Mouse (Mus musculus): Measurements from ENCODE around the gene Klhl32. TPM values are rescaled to one million over a fixed set of nuclear protein-coding genes. Genes with fewer than 3 reads are reported as not detected.
"Not testable (repeated sequence)": the region's sequence is repeated elsewhere in the genome, so short reads cannot be mapped to it uniquely, and the experiment has no call there.

Gene Klhl32
- total RNA-seq (2021) = 10 to 100 TPM; 15.5 to 16.2 TPM
- long read RNA-seq, full-length matches to known transcripts = 9 of 12 reads
- long read RNA-seq, partial matches to known transcripts = 0 of 12 reads
- long read RNA-seq, other reads (novel, unspliced or antisense) = 3 of 12 reads

DNA sequence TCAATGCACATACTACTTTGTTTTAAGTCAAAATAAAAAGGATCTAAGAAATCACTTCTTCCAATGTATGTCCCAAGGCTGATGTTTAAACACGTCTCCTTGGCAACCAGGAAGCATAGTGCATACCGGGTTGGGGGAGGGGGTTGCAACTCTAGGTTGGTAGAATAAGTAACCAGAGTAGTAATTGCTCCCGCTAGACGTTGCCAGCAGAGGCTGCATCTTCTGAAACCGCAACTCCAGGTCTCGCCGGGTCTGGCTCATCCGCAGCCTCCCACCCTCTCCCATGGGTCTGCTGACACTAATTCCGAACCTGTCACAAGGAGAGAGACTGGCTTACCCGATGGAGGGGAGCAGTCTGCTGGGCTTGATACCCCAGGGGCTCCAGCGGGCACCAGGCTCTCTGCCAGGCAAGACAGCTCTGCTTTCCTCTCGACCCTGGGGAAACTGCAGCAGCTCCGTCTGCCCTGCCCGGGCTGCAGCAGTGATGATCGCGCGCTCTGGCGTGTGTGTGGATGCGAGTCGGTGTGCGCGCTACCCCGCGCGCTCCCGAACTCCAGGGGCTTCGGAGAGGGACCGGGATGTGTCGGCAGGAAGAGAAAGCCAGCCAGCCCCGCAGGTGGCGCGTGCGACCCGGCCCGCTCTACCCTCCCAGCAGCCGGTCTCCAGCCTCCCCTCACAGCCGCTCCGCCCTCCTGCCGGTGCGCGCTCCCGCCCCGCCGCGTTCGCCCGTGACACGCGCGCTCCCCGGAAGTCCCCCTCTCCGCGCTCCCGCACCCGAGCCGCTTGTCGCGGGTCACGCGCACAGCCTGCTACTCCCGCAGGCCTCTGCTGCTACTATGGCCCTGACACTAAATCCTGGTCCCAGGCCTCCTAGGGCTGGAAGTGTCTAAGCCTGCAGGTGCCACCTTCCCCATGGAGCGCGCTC is at the start of gene Klhl32:
Gene Klhl32, minus strand, starts transcription at position 724 of the 925 bp plus-strand sequence.
- DNase-seq (ENCODE audit: low spot score in 2 of 2) = peak; percentile 83 to 84

DNA sequence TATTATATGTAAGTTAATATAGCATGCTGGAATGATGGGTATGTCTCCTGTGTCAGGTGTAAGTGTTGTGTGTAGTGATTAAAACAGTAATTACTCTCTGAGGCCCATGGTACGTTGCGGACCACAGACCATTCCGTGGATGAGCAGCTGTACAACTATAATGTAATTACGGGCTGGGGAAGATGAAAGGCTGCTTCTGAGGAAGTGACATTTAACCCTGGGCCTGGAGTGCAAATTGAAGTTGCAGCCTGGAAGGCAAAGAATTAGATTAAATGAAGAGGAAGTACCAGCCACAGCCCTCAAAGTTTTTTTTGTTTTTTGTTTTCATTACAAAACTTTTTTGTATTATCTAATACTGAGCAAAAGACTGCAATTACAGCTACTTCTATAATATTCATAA is 48.2 kb upstream of the Klhl32 start:
- DNase-seq (ENCODE audit: low spot score in 2 of 2) = no peak

DNA sequence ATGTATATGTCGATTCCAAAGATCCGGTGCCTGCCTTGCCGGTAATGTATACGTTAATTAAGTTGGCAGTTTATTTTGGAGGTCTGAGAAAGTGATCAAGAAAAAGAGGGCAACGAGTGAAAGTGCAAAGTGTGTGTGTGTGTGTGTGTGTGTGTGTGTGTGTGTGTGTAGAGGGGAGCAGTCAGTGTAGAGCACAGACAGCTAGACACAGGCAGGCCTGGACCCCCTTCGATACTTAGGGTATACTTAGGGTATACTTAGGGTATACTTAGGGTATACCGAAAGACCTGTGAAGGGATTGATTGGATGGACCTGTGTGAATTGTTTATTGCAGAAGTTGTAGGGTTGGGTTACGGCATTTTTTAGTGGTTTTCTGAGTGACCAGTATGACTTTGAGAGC is 47.7 kb upstream of the Klhl32 start:
- no peak for DNase-seq (ENCODE audit: low spot score in 2 of 2)

DNA sequence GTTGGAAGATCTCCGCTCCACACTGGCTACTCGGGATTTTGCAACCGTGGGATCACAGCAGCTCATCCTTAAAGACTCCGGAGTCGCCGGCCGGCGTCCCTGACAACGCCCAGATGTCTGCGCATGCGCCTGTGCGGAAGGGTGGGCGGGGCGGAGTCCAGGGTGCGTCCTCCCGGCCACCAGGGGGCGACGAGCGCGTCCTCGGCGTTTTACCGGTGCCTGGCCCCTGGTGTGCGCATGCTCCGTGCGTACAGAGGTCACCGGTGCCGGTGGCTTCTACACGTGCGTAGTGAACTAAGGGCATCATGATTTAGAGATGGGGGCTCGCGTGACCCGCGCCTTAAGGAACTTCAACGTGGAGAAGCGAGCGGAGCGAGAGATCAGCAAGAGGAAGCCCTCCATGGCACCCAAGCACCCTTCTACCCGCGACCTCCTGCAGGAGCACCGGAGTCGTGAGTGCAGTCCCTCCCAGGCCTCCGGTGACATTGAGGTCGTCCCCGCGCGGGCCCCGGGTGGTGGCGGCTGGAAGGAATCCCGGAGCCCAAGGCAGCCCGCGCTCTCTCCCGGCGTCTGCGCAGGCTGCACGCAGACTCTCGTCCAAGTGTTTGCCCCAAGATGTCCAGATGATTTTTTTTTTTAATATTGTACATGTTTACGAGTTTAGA is 47.1 kb upstream of the Klhl32 start, which contains the start of gene Ndufaf4:
Gene Ndufaf4, plus strand, starts transcription at position 233 of the 665 bp plus-strand sequence.
- peak; percentile 94 to 99 for DNase-seq (ENCODE audit: low spot score in 2 of 2)

DNA sequence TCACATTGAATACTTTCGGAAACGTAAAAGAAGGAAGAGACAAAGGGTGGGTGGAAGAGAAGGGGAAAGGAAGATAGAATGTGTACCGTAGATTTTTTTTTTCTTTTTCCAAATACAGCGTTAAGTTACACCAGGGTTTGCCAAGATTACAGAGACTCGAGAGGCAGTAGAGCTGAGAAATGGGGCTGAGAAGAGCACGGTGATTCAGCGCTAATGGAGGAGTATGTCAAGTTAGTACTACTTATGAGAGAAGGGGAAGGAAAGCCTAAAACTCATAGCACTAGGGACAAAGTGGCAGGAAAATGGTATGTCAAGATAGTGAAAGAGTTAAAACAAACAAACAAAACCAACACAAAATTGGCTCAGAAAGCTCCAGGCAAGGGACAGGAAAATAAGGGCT is 46.4 kb upstream of the Klhl32 start:
- no peak for DNase-seq (ENCODE audit: low spot score in 2 of 2)

DNA sequence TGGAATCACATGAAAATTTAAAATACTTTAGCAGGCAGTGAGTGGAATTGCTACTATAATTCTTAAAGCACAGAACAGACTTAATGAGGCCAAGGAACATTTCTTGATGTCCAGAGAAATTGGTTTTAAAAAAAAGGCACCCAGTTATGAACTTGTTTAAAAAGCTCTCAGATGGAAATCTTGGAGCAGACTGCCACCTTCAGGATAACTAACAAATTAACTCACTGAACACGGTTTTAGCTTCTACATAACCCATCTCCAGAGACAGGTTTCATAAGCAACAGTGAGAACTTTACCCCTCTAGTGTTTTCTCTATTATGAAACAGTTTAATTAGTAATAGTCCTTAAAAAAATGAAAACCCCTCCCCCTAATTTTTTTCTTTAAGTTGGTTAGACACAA is 45.9 kb upstream of the Klhl32 start:
- DNase-seq (ENCODE audit: low spot score in 2 of 2) = peak in 1 of 2 experiments; percentile 72

DNA sequence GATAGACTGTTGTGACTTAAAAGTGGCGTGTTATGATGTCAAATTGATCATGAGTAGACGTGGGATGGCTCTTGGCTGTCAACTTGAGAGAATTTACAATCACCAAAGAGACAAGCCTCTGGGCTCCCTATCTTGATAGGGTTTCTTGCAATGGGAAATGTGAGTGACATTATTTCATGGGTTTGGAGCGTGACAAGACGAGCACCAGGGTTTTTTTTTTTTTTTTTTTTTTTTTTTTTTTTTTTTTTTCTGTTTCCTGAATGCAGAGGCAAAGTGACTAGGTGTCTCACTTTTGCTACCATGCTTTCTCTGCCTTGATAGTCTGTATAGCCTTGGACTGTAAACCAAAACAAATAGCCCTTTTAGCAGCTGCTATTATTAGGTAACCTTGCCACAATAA is 43.7 kb upstream of the Klhl32 start:
- DNase-seq (ENCODE audit: low spot score in 2 of 2) = no peak

DNA sequence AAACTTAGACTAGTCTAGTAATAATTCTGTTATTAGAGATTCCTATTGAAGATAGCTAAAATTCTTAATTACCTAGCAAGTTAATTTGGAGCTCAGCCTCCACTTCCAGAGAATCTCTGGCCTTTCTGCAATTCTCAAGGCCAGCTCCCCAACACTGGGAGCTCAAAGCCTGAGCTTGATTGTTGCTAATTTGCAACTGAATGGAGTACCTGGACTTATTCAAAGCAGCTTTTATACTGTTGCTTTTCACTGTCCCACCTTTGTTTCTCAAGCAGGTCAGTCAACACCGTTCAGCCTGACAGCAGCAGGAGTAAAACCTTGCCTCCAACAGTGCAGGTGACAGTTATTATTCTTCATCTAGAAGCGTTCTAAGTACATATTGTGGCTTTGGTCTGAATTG is 41.4 kb upstream of the Klhl32 start:
- not testable (repeated sequence) for DNase-seq (ENCODE audit: low spot score in 2 of 2)

DNA sequence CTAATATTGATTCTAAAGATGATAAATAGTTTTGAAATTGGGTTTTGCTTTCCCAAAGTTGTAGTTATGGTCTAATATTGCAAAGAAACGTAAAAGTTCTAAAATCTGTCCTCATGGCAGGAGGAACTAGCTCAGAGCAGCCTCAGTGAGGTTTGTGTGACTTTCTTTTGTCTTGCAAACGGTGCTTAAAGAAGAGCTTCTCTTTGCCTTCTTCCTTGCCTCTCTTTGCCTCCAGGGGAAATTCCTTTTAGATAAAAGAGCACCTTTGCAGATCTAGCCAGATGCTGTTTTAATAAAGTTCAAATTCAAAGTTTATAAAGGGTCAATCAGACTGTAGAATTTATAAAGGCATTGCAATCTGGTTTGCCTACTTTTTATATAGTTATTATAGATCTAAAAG is 38.5 kb upstream of the Klhl32 start:
- DNase-seq (ENCODE audit: low spot score in 2 of 2) = not testable (repeated sequence)

DNA sequence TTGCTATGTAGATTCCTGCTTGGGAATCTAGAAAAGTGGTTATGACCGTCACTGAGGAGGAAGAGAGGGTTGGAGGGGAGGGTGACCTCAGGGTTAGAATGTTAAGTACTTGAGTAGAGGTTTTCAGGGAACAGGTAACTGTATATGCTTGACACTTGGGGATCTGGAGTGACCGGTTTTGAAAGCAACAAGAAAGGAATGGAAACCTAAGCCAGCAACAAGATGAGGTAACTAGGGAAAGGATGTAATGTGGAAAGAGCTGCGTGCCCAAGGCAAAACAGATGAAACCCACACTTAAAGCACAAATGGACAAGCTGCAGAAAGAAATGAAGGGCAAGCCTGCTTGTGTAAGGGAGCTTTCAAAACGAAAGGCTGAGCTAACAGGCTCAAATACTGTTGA is 18.3 kb upstream of the Klhl32 start:
- DNase-seq (ENCODE audit: low spot score in 2 of 2) = no peak

DNA sequence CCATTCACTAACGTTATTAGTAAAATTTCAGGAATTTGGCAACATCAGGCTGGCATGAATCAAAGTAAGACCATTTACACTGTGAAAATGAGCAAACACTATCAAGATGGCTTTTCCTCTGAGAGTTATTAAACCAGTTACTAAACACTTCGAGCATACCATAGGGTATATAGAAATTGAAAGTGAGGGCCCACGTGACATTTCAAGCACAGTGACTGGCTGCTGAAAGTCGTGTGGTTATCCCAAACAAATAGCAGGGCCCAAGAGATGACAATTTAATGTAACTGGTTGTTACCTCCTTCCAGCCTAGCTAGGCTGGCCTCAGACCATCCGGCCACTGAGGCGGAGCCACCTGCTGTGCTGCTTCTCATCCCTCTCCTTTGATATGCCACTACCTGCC is 14.8 kb upstream of the Klhl32 start:
- DNase-seq (ENCODE audit: low spot score in 2 of 2) = no peak

DNA sequence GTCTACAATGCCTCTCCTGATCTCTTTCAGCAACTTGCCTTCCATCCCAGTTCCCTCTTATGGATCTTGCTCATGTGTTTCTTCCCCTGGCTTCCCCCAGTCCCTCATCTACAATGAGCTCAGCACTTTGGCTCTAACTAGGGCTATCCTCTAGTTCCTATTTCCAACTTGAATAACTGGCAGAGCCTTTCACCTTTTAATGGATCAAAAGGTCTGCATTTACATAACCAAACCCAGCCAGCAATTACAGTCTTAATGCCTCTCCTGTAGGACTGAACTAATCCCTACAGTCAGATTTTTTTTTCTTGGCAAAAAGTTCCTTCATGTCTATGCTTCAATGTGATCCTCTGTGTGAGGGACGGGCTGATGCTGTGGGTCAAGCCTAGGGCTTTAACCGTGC is 3.5 kb downstream of the Klhl32 start:
- no peak for DNase-seq (ENCODE audit: low spot score in 2 of 2)

DNA sequence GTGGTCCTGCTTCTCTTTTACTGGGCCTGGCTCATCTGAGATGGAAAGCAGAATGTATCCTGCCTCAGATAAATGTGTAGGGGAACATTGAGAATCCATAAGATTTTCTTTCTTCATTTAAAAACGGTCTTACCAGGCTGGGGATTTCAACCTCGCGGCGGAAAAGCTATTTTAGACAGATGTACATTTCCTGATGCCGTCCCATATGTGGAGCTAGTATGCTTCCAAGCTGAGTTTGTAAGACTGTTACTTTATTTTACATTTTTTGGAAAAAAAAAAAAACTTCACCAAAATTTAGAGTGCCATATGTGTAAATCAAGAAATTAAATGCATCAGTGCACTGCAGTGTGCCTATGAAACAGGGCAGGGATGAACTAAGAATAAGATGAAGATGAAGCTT is 5.4 kb downstream of the Klhl32 start:
- DNase-seq (ENCODE audit: low spot score in 2 of 2) = no peak

DNA sequence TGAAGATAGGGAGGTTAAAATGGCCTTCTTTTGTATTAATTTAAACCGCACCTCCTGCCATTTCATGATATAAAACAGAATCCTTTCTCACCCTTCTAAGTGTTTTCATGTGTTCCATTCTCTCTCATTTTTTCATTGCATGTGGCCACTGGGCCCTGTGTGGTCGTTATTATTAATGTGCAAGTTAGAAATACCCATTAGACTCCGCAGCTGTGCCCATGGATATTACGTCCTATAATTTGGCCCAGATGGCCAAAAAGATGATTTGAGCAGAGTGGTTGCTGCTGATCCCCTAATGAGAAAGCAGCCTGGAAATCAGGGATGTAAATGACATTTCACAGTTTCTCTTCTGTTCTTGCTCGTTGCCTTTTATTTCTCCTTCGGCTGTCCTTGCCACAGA is 12.4 kb downstream of the Klhl32 start:
- DNase-seq (ENCODE audit: low spot score in 2 of 2) = no peak

DNA sequence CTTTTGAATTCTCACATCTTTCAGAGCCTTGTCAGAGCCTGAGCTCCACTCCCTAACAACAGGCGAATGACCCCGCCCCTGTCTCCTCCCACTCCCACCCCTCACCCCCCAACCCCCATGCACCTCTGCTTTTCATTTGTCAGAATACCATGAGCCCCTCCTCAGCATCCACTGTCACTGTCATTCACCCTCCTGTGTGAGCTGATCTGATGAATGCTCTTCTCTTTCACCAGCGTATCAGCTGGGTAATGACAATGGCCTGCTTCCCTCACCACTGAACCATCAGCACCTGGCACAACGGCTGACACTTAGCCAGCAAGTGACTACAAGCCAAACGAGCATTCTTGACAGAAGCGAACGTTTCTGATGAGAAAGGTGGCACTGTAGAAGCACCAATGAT is 15.4 kb downstream of the Klhl32 start:
- no peak for DNase-seq (ENCODE audit: low spot score in 2 of 2)

DNA sequence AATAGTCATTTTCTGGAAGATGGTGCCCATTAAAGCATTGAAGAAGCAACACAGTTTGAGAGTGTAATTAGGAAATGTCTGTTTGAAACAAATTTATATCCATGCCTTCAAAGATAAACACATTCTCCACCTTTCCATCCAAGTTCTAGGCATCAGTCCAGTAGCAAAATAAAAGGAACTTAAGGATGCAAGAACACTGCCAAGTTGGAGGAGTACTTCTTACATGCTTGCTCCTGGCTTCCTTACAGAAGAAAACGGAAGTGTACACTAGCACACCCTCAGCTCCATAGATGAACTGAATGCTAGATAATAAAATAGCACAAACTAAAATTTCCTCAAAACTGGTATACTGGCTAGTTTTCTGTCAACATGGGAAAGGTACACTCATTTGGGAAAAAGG is 42.6 kb downstream of the Klhl32 start:
- DNase-seq (ENCODE audit: low spot score in 2 of 2) = no peak

DNA sequence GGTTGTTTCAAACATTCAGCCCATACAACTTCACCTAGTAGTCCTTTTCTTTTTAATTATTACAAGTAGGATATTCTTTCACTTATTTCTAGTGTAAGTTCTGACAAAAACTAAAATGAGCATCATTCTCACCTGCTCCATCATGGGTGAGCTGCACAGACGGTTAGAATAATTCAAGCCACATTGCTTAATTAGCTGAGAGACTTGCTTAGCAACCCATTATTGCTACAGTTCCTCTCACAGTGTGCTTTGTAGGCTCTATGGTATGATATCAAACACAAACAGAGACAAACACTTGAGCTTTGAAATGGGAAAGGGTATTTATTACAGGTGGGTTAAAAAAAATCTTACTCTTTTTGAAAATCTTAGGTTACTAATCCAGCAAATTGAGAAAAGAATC is 49.0 kb downstream of the Klhl32 start:
- no peak for DNase-seq (ENCODE audit: low spot score in 2 of 2)

DNA sequence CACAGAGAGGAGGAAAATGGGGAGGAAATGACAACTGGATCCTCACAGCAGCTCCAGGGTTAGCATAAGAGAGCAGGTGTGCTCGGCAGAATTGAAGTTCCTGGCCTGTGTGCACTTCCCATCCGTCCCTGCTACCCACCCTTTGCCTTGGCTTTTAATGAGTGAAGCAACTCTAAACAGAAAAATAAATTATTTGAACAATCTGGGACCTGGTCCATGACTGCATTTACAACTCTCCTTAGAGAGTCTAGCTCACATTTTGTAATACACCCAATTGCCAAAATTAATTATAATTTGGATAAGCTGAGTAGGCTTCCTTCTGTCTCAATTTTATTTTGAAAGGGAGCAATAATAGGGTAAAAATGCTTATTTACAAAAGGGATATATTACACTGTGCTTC is 49.6 kb downstream of the Klhl32 start:
- DNase-seq (ENCODE audit: low spot score in 2 of 2) = peak in 1 of 2 experiments; percentile 40

DNA sequence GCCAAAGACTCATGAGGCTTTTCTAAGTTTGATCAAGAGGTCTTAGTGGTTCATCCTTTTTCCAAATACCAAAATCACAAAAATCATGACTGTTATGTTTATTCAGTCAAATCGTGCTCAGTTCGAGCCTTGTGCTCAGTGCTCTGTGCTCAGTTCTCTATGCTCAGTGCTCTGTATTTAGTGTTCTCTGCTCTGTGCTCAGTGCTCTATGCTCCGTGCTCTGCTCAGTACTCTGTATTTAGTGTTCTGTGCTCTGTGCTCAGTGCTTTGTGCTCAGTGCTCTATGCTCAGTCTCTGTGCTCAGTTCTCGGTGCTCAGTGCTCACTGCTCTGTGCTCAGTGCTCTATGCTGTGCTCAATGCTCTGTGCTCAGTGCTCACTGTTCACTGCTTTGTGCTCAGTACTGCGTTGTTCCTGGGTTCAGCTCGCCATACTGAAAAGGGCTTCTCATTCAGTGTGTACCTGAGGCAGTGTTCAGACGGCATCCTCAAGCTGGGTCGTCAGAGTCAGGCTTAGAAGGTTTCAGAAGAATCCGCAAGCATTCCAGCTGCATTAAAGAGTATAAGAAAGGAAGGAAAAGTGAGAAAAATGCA is 50.5 kb downstream of the Klhl32 start:
- no peak for DNase-seq (ENCODE audit: low spot score in 2 of 2)

DNA sequence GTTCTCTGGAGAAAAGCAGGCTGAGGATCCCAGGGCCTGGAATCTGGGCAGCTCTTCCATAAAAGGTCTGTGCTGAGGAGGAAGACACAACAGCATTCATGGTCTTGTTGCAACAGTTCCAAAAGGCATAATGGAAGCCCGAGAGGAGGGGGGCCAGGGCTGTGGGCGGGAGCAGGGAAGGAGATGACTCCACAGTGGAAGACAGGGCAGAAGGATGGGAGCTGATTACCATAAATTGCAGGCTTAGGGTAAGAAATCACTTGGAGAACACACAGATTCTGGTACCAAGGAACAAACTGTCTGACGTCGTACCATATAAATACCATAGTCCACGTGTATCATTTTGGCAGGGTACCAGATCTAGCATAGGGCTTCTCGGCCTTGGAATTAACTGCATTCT is 51.9 kb downstream of the Klhl32 start:
- DNase-seq (ENCODE audit: low spot score in 2 of 2) = peak in 1 of 2 experiments; percentile 61

DNA sequence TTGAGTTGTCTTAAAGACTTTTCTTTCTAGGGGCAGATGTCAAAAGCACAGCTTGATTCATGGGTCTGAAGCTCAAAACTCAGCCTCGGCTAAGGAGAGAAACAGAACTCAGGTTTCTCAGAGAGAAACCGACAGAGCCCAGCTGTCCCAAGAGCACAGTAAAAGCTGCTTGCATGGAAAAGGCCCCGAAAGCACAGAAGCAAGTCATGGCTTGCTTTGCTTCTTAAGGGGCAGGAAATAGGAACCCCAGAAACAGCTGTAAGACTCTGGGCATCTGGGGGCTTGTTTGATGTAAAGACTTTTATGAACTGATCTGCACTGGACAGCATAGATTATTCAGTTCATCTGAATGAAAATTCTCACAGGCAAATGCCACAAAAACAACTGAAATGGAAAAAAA is 53.1 kb downstream of the Klhl32 start:
- DNase-seq (ENCODE audit: low spot score in 2 of 2) = no peak

DNA sequence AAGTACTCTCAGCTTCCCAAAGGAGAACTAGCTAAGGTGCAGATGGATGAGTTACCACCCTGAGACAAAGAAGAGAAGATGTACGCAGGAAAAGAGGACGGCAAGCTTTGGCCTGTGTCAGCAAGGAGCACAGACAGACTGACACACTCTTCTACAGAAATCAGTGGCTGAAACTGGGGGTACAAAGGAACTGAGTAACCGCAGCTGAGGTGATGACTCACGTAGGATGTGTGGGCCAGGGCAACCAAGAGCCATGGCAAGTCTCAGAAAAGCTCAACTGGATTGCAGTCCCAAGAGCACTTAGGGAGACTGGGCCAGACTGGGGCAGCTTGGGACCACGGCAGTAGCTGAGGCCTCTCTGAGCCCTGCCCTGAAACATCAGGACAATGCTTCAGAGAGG is 53.6 kb downstream of the Klhl32 start:
- no peak for DNase-seq (ENCODE audit: low spot score in 2 of 2)
